Mouse (Mus musculus) CH12.LX (cell line): ENCODE measurements around the gene Ndufb5. TPM values are rescaled to one million over a fixed set of nuclear protein-coding genes. Genes with fewer than 3 reads are reported as not detected.
"Not testable (repeated sequence)": the region's sequence is repeated elsewhere in the genome, so short reads cannot be mapped to it uniquely, and the experiment has no call there.

ENCODE experiments used
- DNase-seq: peaks from one replicate; pipeline ENCODE4 v3.0.0-alpha.2; 2013; ENCODE audit errors: extremely low read depth
- H3K27ac ChIP-seq: 2 replicates; pipeline ENCODE4 v1.5.1; 2012; ENCODE audit warnings: low read depth, mild to moderate bottlenecking, control low read depth, moderate library complexity; ENCODE audit not compliant: insufficient read depth
- H3K27me3 ChIP-seq: replicated peaks from 2 replicates; pipeline ENCODE3; 2012; ENCODE audit warnings: inconsistent platforms
- H3K36me3 ChIP-seq, 2 experiments: replicated peaks in 1 of 2; 2 replicates each; pipeline versions ENCODE3 to v1.6.1; 2012; ENCODE audit warnings: inconsistent platforms in 1 of 2, low read length in 1 of 2, mild to moderate bottlenecking in 1 of 2, mixed read lengths in 1 of 2, moderate library complexity in 1 of 2; ENCODE audit not compliant: control insufficient read depth in 1 of 2, insufficient read depth in 1 of 2
- H3K4me1 ChIP-seq, 2 experiments: 2 replicates each; pipeline ENCODE4 v1.6.1; 2012; ENCODE audit warnings: inconsistent platforms in 1 of 2, moderate library complexity in 1 of 2; ENCODE audit not compliant: insufficient read depth in 2 of 2, control insufficient read depth in 1 of 2
- H3K4me2 ChIP-seq: 2 replicates; pipeline ENCODE4 v1.6.1; 2012; ENCODE audit warnings: low read depth, mild to moderate bottlenecking, control low read depth; ENCODE audit not compliant: poor library complexity, insufficient read depth, severe bottlenecking
- H3K4me3 ChIP-seq, 3 experiments: fragments of 150-350 bp in 1 of 3; sonication (generic) in 1 of 3; replicated peaks in 1 of 3; 2 replicates each; pipeline versions ENCODE3 to v1.5.1; 2011 to 2012; ENCODE audit warnings: low read depth in 2 of 3, low read length in 2 of 3, mild to moderate bottlenecking in 2 of 3, moderate library complexity in 2 of 3, control low read depth in 1 of 3, improper control_type of control experiment in 1 of 3, inconsistent platforms in 1 of 3, mixed read lengths in 1 of 3; ENCODE audit not compliant: poor library complexity in 1 of 3
- H3K79me2 ChIP-seq: replicated peaks from 2 replicates; pipeline ENCODE4 v1.6.1; 2012; ENCODE audit warnings: mild to moderate bottlenecking, moderate library complexity; ENCODE audit not compliant: control insufficient read depth, poor library complexity, insufficient read depth, severe bottlenecking; ENCODE audit errors: extremely low read depth
- H3K9ac ChIP-seq: 2 replicates; pipeline ENCODE4 v1.6.1; 2012; ENCODE audit warnings: low read depth, mild to moderate bottlenecking, control low read depth, moderate library complexity; ENCODE audit not compliant: insufficient read depth
- H3K9me3 ChIP-seq: replicated peaks from 2 replicates; pipeline ENCODE3; 2012; ENCODE audit warnings: low read length, inconsistent platforms, mixed read lengths
- CHD1 ChIP-seq: IDR thresholded peaks from 2 replicates; pipeline ENCODE4 v1.6.1; 2012; ENCODE audit warnings: low read depth, low read length, improper control_type of control experiment, inconsistent platforms
- CHD2 ChIP-seq: IDR thresholded peaks from 2 replicates; pipeline ENCODE4 v1.6.1; 2011; ENCODE audit warnings: low read length, improper control_type of control experiment
- E2F4 ChIP-seq: IDR thresholded peaks from 2 replicates; pipeline ENCODE4 v1.6.1; 2011; ENCODE audit warnings: low read depth, low read length, improper control_type of control experiment; ENCODE audit not compliant: insufficient replicate concordance
- EP300 ChIP-seq: IDR thresholded peaks from 2 replicates; pipeline ENCODE4 v1.6.1; 2011; ENCODE audit warnings: low read length, improper control_type of control experiment
- ETS1 ChIP-seq: conservative IDR thresholded peaks from 2 replicates; pipeline ENCODE4 v1.6.1; 2012; ENCODE audit warnings: low read depth, mild to moderate bottlenecking, inconsistent platforms, low read length, improper control_type of control experiment, moderate library complexity
- KAT2A ChIP-seq: IDR thresholded peaks from 2 replicates; pipeline ENCODE4 v1.6.1; 2012; ENCODE audit warnings: low read length, improper control_type of control experiment, inconsistent platforms; ENCODE audit not compliant: insufficient replicate concordance
- MAFK ChIP-seq: IDR thresholded peaks from 2 replicates; pipeline ENCODE4 v1.6.1; 2011; ENCODE audit warnings: low read length, improper control_type of control experiment; ENCODE audit not compliant: insufficient replicate concordance
- MAZ ChIP-seq: IDR thresholded peaks from 2 replicates; pipeline ENCODE4 v1.6.1; 2012; ENCODE audit warnings: low read depth, mild to moderate bottlenecking, inconsistent platforms, low read length, improper control_type of control experiment, moderate library complexity
- MXI1 ChIP-seq: IDR thresholded peaks from 2 replicates; pipeline ENCODE4 v1.6.1; 2011; ENCODE audit warnings: mild to moderate bottlenecking, low read depth, low read length, improper control_type of control experiment
- PAX5 ChIP-seq: IDR thresholded peaks from 2 replicates; pipeline ENCODE4 v1.6.1; 2012; ENCODE audit warnings: low read length, inconsistent platforms, mixed read lengths
- POLR2A ChIP-seq: IDR thresholded peaks from 2 replicates; pipeline ENCODE4 v1.6.1; 2011; ENCODE audit warnings: low read depth, mild to moderate bottlenecking, improper control_type of control experiment, low read length
- POLR2AphosphoS2 ChIP-seq: IDR thresholded peaks from 2 replicates; pipeline ENCODE4 v1.6.1; 2011; ENCODE audit warnings: low read depth, low read length, improper control_type of control experiment
- RCOR1 ChIP-seq: conservative IDR thresholded peaks from 2 replicates; pipeline ENCODE4 v1.6.1; 2012; ENCODE audit warnings: low read depth, mild to moderate bottlenecking, inconsistent platforms, low read length, improper control_type of control experiment
- SIN3A ChIP-seq: IDR thresholded peaks from 2 replicates; pipeline ENCODE4 v1.6.1; 2012; ENCODE audit warnings: low read length, improper control_type of control experiment, inconsistent platforms
- USF1 ChIP-seq: IDR thresholded peaks from 2 replicates; pipeline ENCODE4 v1.6.1; 2014; ENCODE audit warnings: low read depth, mild to moderate bottlenecking, inconsistent platforms, low read length, improper control_type of control experiment
- ZMIZ1 ChIP-seq: IDR thresholded peaks from 2 replicates; pipeline ENCODE4 v1.6.1; 2012; ENCODE audit warnings: low read depth, mild to moderate bottlenecking, inconsistent platforms, low read length, improper control_type of control experiment
- ZNF384 ChIP-seq: IDR thresholded peaks from 2 replicates; pipeline ENCODE4 v1.6.1; 2012; ENCODE audit warnings: low read depth, low read length, improper control_type of control experiment, inconsistent platforms
- dilution Hi-C: fragments of 300-500 bp; cut with MboI; formaldehyde crosslinking; loops from 2 replicates; pipeline ENCODE4 v1.14.3; 2020; ENCODE audit warnings: low sequenced_read_pairs; ENCODE audit not compliant: extremely low pct_unique_long_range_greater_than_20kb, extremely low pct_ligation_motif_present
- in situ Hi-C: fragments of 300-500 bp; cut with MboI; formaldehyde crosslinking; loops from 3 replicates; pipeline ENCODE4 v1.14.3; 2019; ENCODE audit warnings: low sequenced_read_pairs, low pct_ligation_motif_present, low pct_unique_long_range_greater_than_20kb, mixed read lengths
- polyA plus RNA-seq: library from polyadenylated mRNA; unstranded; fragments of >175 nt; gene quantifications from 2 replicates; pipeline ENCODE4 v1.2.1, GENCODE M21; 2012; ENCODE audit warnings: low read depth; ENCODE audit not compliant: insufficient read length
- total RNA-seq, 2 experiments: library from RNA; depleted of rRNA; stranded (reverse); fragments of 300-350 nt in 1 of 2; fragments of >200 nt in 1 of 2; gene quantifications; 2 replicates each; pipeline ENCODE4 v1.2.3; 2012 to 2014

Ndufb5 gene
- total and polyA plus RNA-seq, 3 experiments, result 145 to 467 (median 179) TPM

DNA sequence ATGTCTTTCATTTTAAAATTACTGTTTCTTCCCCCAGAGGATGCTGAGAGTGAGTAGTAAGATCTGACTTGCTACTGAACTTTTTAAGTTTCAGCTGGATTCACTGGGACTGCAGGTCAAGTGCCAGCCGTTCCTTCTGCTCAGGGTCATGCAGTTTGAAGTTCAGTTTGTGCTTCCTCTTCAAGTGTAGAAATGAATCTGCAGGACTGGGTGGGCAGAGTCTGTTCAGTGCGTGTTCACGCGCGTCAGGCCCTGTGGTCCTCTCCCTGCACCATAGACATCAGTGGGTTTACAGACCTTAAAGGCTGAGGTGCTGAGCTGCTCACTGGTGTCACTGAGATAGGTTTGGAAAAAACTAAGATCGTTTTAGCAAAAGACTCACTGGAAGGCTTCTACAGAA lies 8.2 kb downstream of the Ndufb5 start:
- peaks cover 6% of the 10 kb centered on the region; the same call in 1 of the 2 replicates for H3K79me2 ChIP-seq
- H3K4me3 ChIP-seq, result no peak overlapping the region
- H3K27ac ChIP-seq, result no peak overlapping the region
- no peak for DNase-seq
- H3K36me3 ChIP-seq, result peaks cover 38 to 91% of the 10 kb centered on the region in 2 experiments
- no peaks in the 10 kb centered on the region for H3K27me3 ChIP-seq
- no peak overlapping the region for H3K9ac ChIP-seq
- dilution Hi-C loops (no loop called here), in situ Hi-C loops (no loop called here)
- H3K9me3 ChIP-seq, result no peaks in the 10 kb centered on the region
- H3K4me1 ChIP-seq, result no peaks in the 10 kb centered on the region
- no peak overlapping the region for H3K4me2 ChIP-seq
- no peak for TF ChIP-seq E2F4
- no peak for TF ChIP-seq PAX5
- no peak for TF ChIP-seq POLR2AphosphoS2

DNA sequence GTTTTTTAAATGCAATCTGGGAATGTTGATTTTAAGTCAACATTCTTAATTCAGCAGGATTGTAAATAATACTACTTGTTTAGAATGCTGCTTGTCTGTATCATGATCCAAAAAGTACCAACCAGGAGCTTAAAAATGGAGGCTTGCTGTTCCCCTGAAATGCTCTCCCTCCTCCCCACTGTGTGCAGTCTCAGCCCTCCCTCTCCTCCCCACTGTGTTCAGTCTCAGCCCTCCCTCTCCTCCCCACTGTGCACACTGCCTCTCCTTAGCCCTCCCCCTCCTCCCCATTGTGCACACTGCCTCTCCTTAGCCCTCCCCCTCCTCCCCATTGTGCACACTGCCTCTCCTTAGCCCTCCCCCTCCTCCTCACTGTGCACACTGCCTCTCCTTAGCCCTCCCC lies 8.6 kb downstream of the Ndufb5 start:
- H3K36me3 ChIP-seq, result peaks cover 42 to 93% of the 10 kb centered on the region in 2 experiments
- dilution Hi-C loops, result not testable (repeated sequence)

GRCm38 (mm10) chr3:32748384-32748783 lies 11.6 kb downstream of the Ndufb5 start:
- H3K4me2 ChIP-seq, result no peak overlapping the region
- no peaks in the 10 kb centered on the region for H3K79me2 ChIP-seq
- no peaks in the 10 kb centered on the region for H3K27me3 ChIP-seq
- no peak for TF ChIP-seq POLR2AphosphoS2
- TF ChIP-seq KAT2A, result no peak
- TF ChIP-seq MAFK, result no peak
- no peak for TF ChIP-seq ZMIZ1
- no peak for TF ChIP-seq ZNF384
- TF ChIP-seq POLR2A, result no peak
- TF ChIP-seq ETS1, result no peak
- no peak for TF ChIP-seq MXI1
- no peak for TF ChIP-seq USF1
- TF ChIP-seq CHD2, result no peak
- TF ChIP-seq MAZ, result no peak
- TF ChIP-seq CHD1, result no peak
- no peak for TF ChIP-seq E2F4
- TF ChIP-seq PAX5, result no peak
- no peak for TF ChIP-seq EP300
- TF ChIP-seq SIN3A, result no peak
- no peak for TF ChIP-seq RCOR1
- TF ChIP-seq, all 38 proteins: peak for 0
- in situ Hi-C loops (no loop called here), dilution Hi-C loops (no loop called here)
- no peak overlapping the region for H3K27ac ChIP-seq
- no peaks in the 10 kb centered on the region for H3K4me1 ChIP-seq
- H3K4me3 ChIP-seq, result no peak overlapping the region
- H3K9ac ChIP-seq, result no peak overlapping the region
- peaks cover 60 to 95% of the 10 kb centered on the region in 2 experiments for H3K36me3 ChIP-seq
- no peak for DNase-seq
- H3K9me3 ChIP-seq, result no peaks in the 10 kb centered on the region

More for the DNA sequence above, 8.6 kb downstream of the Ndufb5 start:
- H3K27ac ChIP-seq, H3K9ac ChIP-seq, H3K9me3 ChIP-seq, in situ Hi-C loops, H3K79me2 ChIP-seq, H3K4me2 ChIP-seq, H3K27me3 ChIP-seq, H3K4me3 ChIP-seq, H3K4me1 ChIP-seq, DNase-seq: not testable (repeated sequence)
